Mouse (Mus musculus): ENCODE results near the gene Slc4a5. TPM values are rescaled to one million over a fixed set of nuclear protein-coding genes. Genes with fewer than 3 reads are reported as not detected.
A peak's percentile ranks its signal among the peaks of the same experiment; 100 is the strongest.

Slc4a5 gene
- polyA plus RNA-seq, 1 experiment from 2014 or later = 2.5 TPM

DNA sequence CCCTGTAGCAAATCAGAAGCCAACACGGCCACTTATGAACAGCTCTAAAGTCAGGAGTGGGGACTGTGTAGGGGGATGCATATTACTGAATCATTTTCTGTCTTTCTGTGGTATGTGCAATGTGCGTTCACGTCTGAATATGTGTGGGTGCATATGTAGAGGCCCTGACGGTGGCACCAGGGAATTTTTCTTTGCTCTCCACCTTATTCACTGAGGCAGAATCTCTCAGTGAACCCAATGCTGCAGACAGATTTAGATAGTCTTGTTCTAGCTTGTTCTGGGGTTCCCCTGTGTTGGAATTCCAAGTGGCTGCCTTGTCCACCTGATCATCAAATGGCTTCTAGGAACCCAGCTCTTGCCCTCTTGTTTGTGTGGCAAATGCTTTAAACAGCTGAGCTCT, 48.0 kb downstream of the Slc4a5 start:
- Histone ChIP-seq H3K4me1 (replicated peaks; ENCODE audit: control insufficient read depth, insufficient read depth, low read length) (no peaks in the 10 kb centered on the region), H3K36me3 (ENCODE audit: control insufficient read depth, insufficient read depth, low read length) (no peaks in the 10 kb centered on the region), H3K9me3 (ENCODE audit: control insufficient read depth, low read length) (no peaks in the 10 kb centered on the region), H3K4me2 (replicated peaks; ENCODE audit: low read depth, low read length) (peak overlapping the region; percentile 17; the same call in 1 of the 2 replicates), H3K27me3 (ENCODE audit: control insufficient read depth, insufficient read depth, low read length) (no peaks in the 10 kb centered on the region), H3K9ac (ENCODE audit: low read depth, low read length) (peak overlapping the region; percentile 44; the same call in 1 of the 2 replicates), H3K4me3 (ENCODE audit: low read depth, low read length) (no peak overlapping the region), H3K27ac (ENCODE audit: low read depth, low read length) (peak overlapping the region; percentile 17; the same call in 1 of the 2 replicates)
- ATAC-seq (ENCODE audit: low FRiP score) (no peak), DNase-seq (ENCODE audit: low spot score) (no peak)
- 75% methylated on average over 4 of the region's 4 CpGs for WGBS

DNA sequence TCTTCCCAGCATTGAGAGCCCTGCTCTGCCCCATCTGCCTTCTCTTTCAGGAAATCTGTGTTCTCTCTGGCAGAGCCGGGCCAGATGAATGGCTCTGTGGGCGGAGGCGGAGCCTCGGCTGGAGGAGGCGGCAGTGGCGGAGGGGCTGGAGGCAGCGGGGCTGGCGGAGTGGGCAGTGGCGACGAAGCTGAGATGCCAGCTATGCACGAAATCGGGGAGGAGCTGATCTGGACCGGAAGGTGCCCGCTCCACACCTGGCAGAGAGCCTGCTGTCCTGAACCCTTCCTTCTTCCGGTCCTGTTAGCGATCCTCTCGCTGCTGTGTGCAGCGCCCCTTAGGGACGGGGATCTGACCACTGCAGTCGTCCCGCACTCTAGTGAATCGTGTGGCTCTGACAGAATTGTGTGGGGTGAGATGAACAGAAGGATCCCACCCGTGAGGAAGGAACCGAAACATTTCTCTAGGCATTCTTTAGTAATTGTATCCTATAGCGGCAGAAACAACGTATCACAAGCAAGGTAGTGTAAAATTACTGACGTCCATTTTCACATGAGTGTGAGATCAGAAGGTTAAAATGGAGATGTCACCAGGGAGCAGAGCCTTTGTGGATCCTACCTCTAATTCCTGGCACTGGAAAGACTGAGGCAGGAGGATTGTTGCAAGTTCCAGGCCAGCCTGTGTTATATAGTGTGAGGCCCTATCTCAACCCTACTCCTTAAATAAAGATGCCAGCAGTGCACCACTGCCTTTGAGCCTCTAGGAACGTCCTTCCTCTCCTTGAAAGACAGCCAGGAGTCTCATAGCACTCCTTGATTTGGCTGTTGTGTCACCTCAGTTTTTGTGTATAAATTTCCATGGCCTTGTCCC, 48.7 kb downstream of the Slc4a5 start:
- 3% methylated on average over 25 of the region's 28 CpGs for WGBS
- no peaks in the 10 kb centered on the region for H3K27me3 ChIP-seq (ENCODE audit: control insufficient read depth, insufficient read depth, low read length)

GRCm38 (mm10) chr6:83273733-83274132, 54.1 kb downstream of the Slc4a5 start:
- no peaks in the 10 kb centered on the region for H3K36me3 ChIP-seq (ENCODE audit: control insufficient read depth, insufficient read depth, low read length)
- H3K27ac ChIP-seq (ENCODE audit: low read depth, low read length) = no peak overlapping the region
- DNase-seq (ENCODE audit: low spot score) (no peak), ATAC-seq (ENCODE audit: low FRiP score) (no peak)
- no peaks in the 10 kb centered on the region for H3K27me3 ChIP-seq (ENCODE audit: control insufficient read depth, insufficient read depth, low read length)
- no peak overlapping the region for H3K4me3 ChIP-seq (ENCODE audit: low read depth, low read length)
- H3K9ac ChIP-seq (ENCODE audit: low read depth, low read length) = no peak overlapping the region
- no peak overlapping the region for H3K4me2 ChIP-seq (replicated peaks; ENCODE audit: low read depth, low read length)
- WGBS = 89% methylated on average over 11 of the region's 11 CpGs
- H3K9me3 ChIP-seq (ENCODE audit: control insufficient read depth, low read length) = no peaks in the 10 kb centered on the region
- no peaks in the 10 kb centered on the region for H3K4me1 ChIP-seq (replicated peaks; ENCODE audit: control insufficient read depth, insufficient read depth, low read length)

More for the DNA sequence above, 48.7 kb downstream of the Slc4a5 start:
- DNase-seq (ENCODE audit: low spot score) (peak; percentile 80), ATAC-seq (ENCODE audit: low FRiP score) (peak; percentile 91)
- Histone ChIP-seq H3K36me3 (ENCODE audit: control insufficient read depth, insufficient read depth, low read length) (no peaks in the 10 kb centered on the region), H3K4me1 (replicated peaks; ENCODE audit: control insufficient read depth, insufficient read depth, low read length) (no peaks in the 10 kb centered on the region), H3K9me3 (ENCODE audit: control insufficient read depth, low read length) (no peaks in the 10 kb centered on the region), H3K4me2 (replicated peaks; ENCODE audit: low read depth, low read length) (peak overlapping the region; percentile 37), H3K9ac (ENCODE audit: low read depth, low read length) (peak overlapping the region; percentile 53), H3K27ac (ENCODE audit: low read depth, low read length) (peak overlapping the region; percentile 55; the same call in 1 of the 2 replicates), H3K4me3 (ENCODE audit: low read depth, low read length) (peak overlapping the region; percentile 40)

DNA sequence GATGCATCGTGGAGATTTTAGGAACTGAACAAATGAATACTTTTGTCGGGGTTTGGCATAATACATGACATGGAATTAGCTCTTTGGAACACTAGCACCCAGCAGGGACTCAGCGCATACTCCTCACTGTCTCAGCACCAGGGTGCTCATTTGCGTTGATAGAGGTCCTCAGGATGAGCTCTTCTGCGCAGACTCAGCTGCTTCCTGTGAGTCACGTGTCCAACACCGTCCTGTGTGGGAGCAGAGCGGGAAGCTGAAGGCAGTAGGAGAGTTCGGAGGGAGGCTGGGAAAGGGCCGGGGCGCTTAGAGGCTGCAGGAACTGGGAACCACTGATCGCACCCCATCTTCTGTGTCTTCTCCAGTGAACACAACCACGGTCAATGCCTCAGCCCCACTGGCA, 57.5 kb downstream of the Slc4a5 start:
- ATAC-seq (ENCODE audit: low FRiP score) = no peak
- WGBS = 71% methylated on average over 13 of the region's 13 CpGs
- Histone ChIP-seq H3K36me3 (ENCODE audit: control insufficient read depth, insufficient read depth, low read length) (no peaks in the 10 kb centered on the region), H3K27me3 (ENCODE audit: control insufficient read depth, insufficient read depth, low read length) (no peaks in the 10 kb centered on the region), H3K27ac (ENCODE audit: low read depth, low read length) (no peak overlapping the region), H3K4me3 (ENCODE audit: low read depth, low read length) (no peak overlapping the region), H3K9ac (ENCODE audit: low read depth, low read length) (no peak overlapping the region), H3K4me2 (replicated peaks; ENCODE audit: low read depth, low read length) (no peak overlapping the region), H3K4me1 (replicated peaks; ENCODE audit: control insufficient read depth, insufficient read depth, low read length) (no peaks in the 10 kb centered on the region), H3K9me3 (ENCODE audit: control insufficient read depth, low read length) (no peaks in the 10 kb centered on the region)
- no peak for DNase-seq (ENCODE audit: low spot score)

- no peak overlapping the region for H3K27ac ChIP-seq (ENCODE audit: low read depth, low read length)
- no peak for ATAC-seq (ENCODE audit: low FRiP score)
- no peaks in the 10 kb centered on the region for H3K27me3 ChIP-seq (ENCODE audit: control insufficient read depth, insufficient read depth, low read length)
- WGBS = 31% methylated on average over 2 of the region's 2 CpGs
- no peaks in the 10 kb centered on the region for H3K36me3 ChIP-seq (ENCODE audit: control insufficient read depth, insufficient read depth, low read length)
- no peak overlapping the region for H3K4me2 ChIP-seq (replicated peaks; ENCODE audit: low read depth, low read length)
- no peaks in the 10 kb centered on the region for H3K4me1 ChIP-seq (replicated peaks; ENCODE audit: control insufficient read depth, insufficient read depth, low read length)
- peak; percentile 47 for DNase-seq (ENCODE audit: low spot score)
- H3K9me3 ChIP-seq (ENCODE audit: control insufficient read depth, low read length) = no peaks in the 10 kb centered on the region
- no peak overlapping the region for H3K4me3 ChIP-seq (ENCODE audit: low read depth, low read length)
- no peak overlapping the region for H3K9ac ChIP-seq (ENCODE audit: low read depth, low read length)
Observed at GRCm38 (mm10) chr6:83278881-83279280, 59.3 kb downstream of the Slc4a5 start.

GRCm38 (mm10) chr6:83280256-83280955, 60.8 kb downstream of the Slc4a5 start:
- Histone ChIP-seq H3K9ac (ENCODE audit: low read depth, low read length) (no peak overlapping the region), H3K27me3 (ENCODE audit: control insufficient read depth, insufficient read depth, low read length) (no peaks in the 10 kb centered on the region), H3K9me3 (ENCODE audit: control insufficient read depth, low read length) (no peaks in the 10 kb centered on the region), H3K4me2 (replicated peaks; ENCODE audit: low read depth, low read length) (no peak overlapping the region), H3K4me3 (ENCODE audit: low read depth, low read length) (no peak overlapping the region), H3K36me3 (ENCODE audit: control insufficient read depth, insufficient read depth, low read length) (no peaks in the 10 kb centered on the region), H3K4me1 (replicated peaks; ENCODE audit: control insufficient read depth, insufficient read depth, low read length) (no peaks in the 10 kb centered on the region), H3K27ac (ENCODE audit: low read depth, low read length) (no peak overlapping the region)
- DNase-seq (ENCODE audit: low spot score) (peak; percentile 11), ATAC-seq (ENCODE audit: low FRiP score) (no peak)
- WGBS = 77% methylated on average over 8 of the region's 8 CpGs

DNA sequence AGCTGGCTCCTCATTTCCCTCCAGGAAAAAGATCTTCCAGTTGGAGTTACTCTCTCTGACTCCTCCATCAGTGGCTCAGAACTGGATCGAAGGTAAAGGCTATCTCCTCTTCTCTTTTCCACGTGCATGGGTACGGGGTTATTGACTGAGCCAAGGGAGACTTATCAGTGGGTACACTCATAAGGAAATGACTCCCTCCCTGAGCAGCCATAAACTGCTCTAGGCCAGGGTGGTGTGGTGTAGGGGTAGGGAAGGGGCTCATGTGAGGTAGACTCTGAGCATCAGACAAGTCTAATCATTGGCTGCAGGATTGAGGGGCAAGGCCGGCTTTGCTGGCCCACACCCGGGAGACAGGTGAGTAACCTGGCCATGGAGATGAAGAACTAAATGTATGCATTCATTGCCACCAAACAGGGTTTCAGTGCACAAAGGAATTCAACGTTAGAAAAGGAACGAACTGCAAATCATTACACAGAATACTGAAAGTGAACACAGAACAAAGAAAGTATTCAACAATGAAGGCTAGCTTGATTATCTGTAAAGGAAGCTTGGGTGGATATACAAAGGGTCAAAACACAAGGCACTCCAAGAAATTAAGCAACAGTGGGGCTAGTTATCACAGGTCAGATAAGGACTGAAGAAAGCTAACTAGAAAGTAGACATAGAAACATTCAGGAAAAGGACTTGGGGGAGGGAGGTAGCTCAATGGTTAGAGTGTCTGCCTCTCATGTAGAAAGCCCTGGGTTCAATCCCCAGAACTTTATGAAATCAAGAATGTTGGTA, 81.0 kb downstream of the Slc4a5 start:
- DNase-seq (ENCODE audit: low spot score) (no peak), ATAC-seq (ENCODE audit: low FRiP score) (no peak)
- Histone ChIP-seq H3K9ac (ENCODE audit: low read depth, low read length) (no peak overlapping the region), H3K4me2 (replicated peaks; ENCODE audit: low read depth, low read length) (no peak overlapping the region), H3K27ac (ENCODE audit: low read depth, low read length) (no peak overlapping the region), H3K4me1 (replicated peaks; ENCODE audit: control insufficient read depth, insufficient read depth, low read length) (no peaks in the 10 kb centered on the region), H3K4me3 (ENCODE audit: low read depth, low read length) (no peak overlapping the region), H3K9me3 (ENCODE audit: control insufficient read depth, low read length) (no peaks in the 10 kb centered on the region), H3K27me3 (ENCODE audit: control insufficient read depth, insufficient read depth, low read length) (no peaks in the 10 kb centered on the region), H3K36me3 (ENCODE audit: control insufficient read depth, insufficient read depth, low read length) (peaks cover 1% of the 10 kb centered on the region; the same call in 1 of the 2 replicates)
- WGBS = 86% methylated on average over 7 of the region's 7 CpGs

- DNase-seq (ENCODE audit: low spot score) = no peak
Observed at GRCm38 (mm10) chr6:83301294-83301693, 81.7 kb downstream of the Slc4a5 start.

More at GRCm38 (mm10) chr6:83301294-83301693, 81.7 kb downstream of the Slc4a5 start:
- WGBS = 96% methylated on average over 2 of the region's 2 CpGs
- no peaks in the 10 kb centered on the region for H3K27me3 ChIP-seq (ENCODE audit: control insufficient read depth, insufficient read depth, low read length)
- H3K27ac ChIP-seq (ENCODE audit: low read depth, low read length) = no peak overlapping the region
- no peak overlapping the region for H3K9ac ChIP-seq (ENCODE audit: low read depth, low read length)
- no peak for ATAC-seq (ENCODE audit: low FRiP score)
- no peaks in the 10 kb centered on the region for H3K9me3 ChIP-seq (ENCODE audit: control insufficient read depth, low read length)
- H3K4me3 ChIP-seq (ENCODE audit: low read depth, low read length) = no peak overlapping the region
- no peaks in the 10 kb centered on the region for H3K4me1 ChIP-seq (replicated peaks; ENCODE audit: control insufficient read depth, insufficient read depth, low read length)
- no peak overlapping the region for H3K4me2 ChIP-seq (replicated peaks; ENCODE audit: low read depth, low read length)
- peaks cover 2% of the 10 kb centered on the region; the same call in 1 of the 2 replicates for H3K36me3 ChIP-seq (ENCODE audit: control insufficient read depth, insufficient read depth, low read length)

Data from hindbrain, embryonic 11.5 days (tissue).